Mouse (Mus musculus): ENCODE data around the gene Phldb3.

The Phldb3 gene

GRCm38 (mm10) chr7:24587330-24588105 is 23.0 kb upstream of the Phldb3 start, which contains the start of the genes Ethe1 and Zfp575:
Gene Ethe1 (plus strand): TSS chr7:24587543.
Gene Zfp575 (minus strand): TSS chr7:24587641.
- POLR2A ChIA-PET = interaction anchor here in 3 of 4 experiments (0.5 to 0.7 kb wide), 4 partner anchors 11 to 188 kb away, joined by 3 to 4 read pairs (median 3); partner anchors contain the start of gene Smg9 (in 1 of the 3)
- CTCF ChIA-PET = interaction anchor here in 3 of 4 experiments (0.6 to 3.7 kb wide), 10 partner anchors 12 to 384 kb away, joined by 3 to 21 read pairs (median 3); no protein-coding TSS in a partner anchor

- POLR2A ChIA-PET = no interaction called here
- CTCF ChIA-PET = interaction anchor here in 2 of 4 experiments (0.5 to 3.7 kb wide), 4 partner anchors 13 to 115 kb away, joined by 5 to 21 read pairs (median 6); no protein-coding TSS in a partner anchor
These were observed 22.2 kb upstream of the Phldb3 start for GRCm38 (mm10) chr7:24588336-24588735.

- CTCF ChIA-PET = interaction anchor here in 3 of 4 experiments (0.5 to 1.6 kb wide), 3 partner anchors 9 to 84 kb away, joined by 3 to 5 read pairs (median 3); no protein-coding TSS in a partner anchor
- POLR2A ChIA-PET = no interaction called here
These were observed 18.8 kb upstream of the Phldb3 start for GRCm38 (mm10) chr7:24591735-24592134.

- CTCF ChIA-PET = interaction anchor here in 3 of 4 experiments (0.5 to 1.6 kb wide), 3 partner anchors 9 to 84 kb away, joined by 3 to 5 read pairs (median 3); no protein-coding TSS in a partner anchor
- POLR2A ChIA-PET = no interaction called here
These were observed 18.4 kb upstream of the Phldb3 start for GRCm38 (mm10) chr7:24592163-24592562.

GRCm38 (mm10) chr7:24592781-24593180 is 17.8 kb upstream of the Phldb3 start:
- ChIA-PET CTCF (interaction anchor here in 1 of 4 experiments (0.6 kb wide), 1 partner anchor 16 kb away, joined by 3 read pairs; no protein-coding TSS in a partner anchor), POLR2A (no interaction called here)

- ChIA-PET CTCF (interaction anchor here in 3 of 4 experiments (0.6 to 2.3 kb wide), 11 partner anchors 8 to 69 kb away, joined by 3 to 6 read pairs (median 3); partner anchors contain the start of gene Phldb3 (in 1 of the 3)), POLR2A (interaction anchor here (0.5 to 1.6 kb wide), 11 partner anchors 8 to 194 kb away, joined by 3 to 5 read pairs (median 4); partner anchors contain the start of genes Smg9 (in 1 of the 4) and Zfp428 (in 1 of the 4))
These were observed 16.8 kb upstream of the Phldb3 start for GRCm38 (mm10) chr7:24593621-24594308.

- POLR2A ChIA-PET = interaction anchor here (0.5 to 1.6 kb wide), 13 partner anchors 8 to 195 kb away, joined by 3 to 5 read pairs (median 4); partner anchors contain the start of genes Smg9 (in 1 of the 4) and Zfp428 (in 1 of the 4)
- CTCF ChIA-PET = interaction anchor here (0.6 to 2.3 kb wide), 12 partner anchors 9 to 68 kb away, joined by 3 to 8 read pairs (median 4); partner anchors contain the start of gene Phldb3 (in 1 of the 4)
These were observed 16.2 kb upstream of the Phldb3 start for GRCm38 (mm10) chr7:24594309-24594803.

- ChIA-PET CTCF (interaction anchor here in 2 of 4 experiments (1.1 to 2.3 kb wide), 2 partner anchors 31 to 40 kb away, joined by 6 to 8 read pairs; no protein-coding TSS in a partner anchor), POLR2A (interaction anchor here in 3 of 4 experiments (0.7 to 1.6 kb wide), 5 partner anchors 10 to 24 kb away, joined by 3 to 4 read pairs (median 4); no protein-coding TSS in a partner anchor)
These were observed 15.1 kb upstream of the Phldb3 start for GRCm38 (mm10) chr7:24595464-24595863.

- CTCF ChIA-PET = interaction anchor here (0.6 to 4.4 kb wide), 17 partner anchors 9 to 386 kb away, joined by 3 to 84 read pairs (median 4); partner anchors contain the start of gene Lypd3 (in 1 of the 4)
- POLR2A ChIA-PET = interaction anchor here in 1 of 4 experiments (0.9 kb wide), 1 partner anchor 11 kb away, joined by 4 read pairs; the partner anchor contains the start of genes Ethe1 and Zfp575
These were observed 12.4 kb upstream of the Phldb3 start for GRCm38 (mm10) chr7:24598121-24598520.

- CTCF ChIA-PET = interaction anchor here (0.5 to 4.4 kb wide), 65 partner anchors 11 to 1068 kb away, joined by 3 to 84 read pairs (median 4); partner anchors contain the start of genes Phldb3 (in 3 of the 4), Lypd3 (in 2 of the 4), Rabac1 (in 2 of the 4) and Cadm4 (in 1 of the 4)
These were observed 11.1 kb upstream of the Phldb3 start for GRCm38 (mm10) chr7:24599211-24600067.

GRCm38 (mm10) chr7:24600941-24601597 is 9.5 kb upstream of the Phldb3 start:
- POLR2A ChIA-PET = interaction anchor here in 3 of 4 experiments (0.6 to 1.7 kb wide), 22 partner anchors 8 to 301 kb away, joined by 3 to 8 read pairs (median 4); partner anchors contain the start of genes Zfp428 (in 2 of the 3), Cadm4 (in 1 of the 3), Irgq (in 1 of the 3) and Phldb3 (in 1 of the 3)
- CTCF ChIA-PET = interaction anchor here (0.5 to 4.4 kb wide), 151 partner anchors 9 to 493 kb away, joined by 3 to 84 read pairs (median 5); partner anchors contain the start of genes Phldb3 (in 4 of the 4), Ethe1 (in 3 of the 4), Zfp575 (in 3 of the 4) and Lypd3 (in 2 of the 4)

More at GRCm38 (mm10) chr7:24599211-24600067, 11.1 kb upstream of the Phldb3 start:
- POLR2A ChIA-PET = interaction anchor here (0.6 to 1.1 kb wide), 8 partner anchors 11 to 247 kb away, joined by 3 to 5 read pairs (median 3); partner anchors contain the start of genes Irgq (in 1 of the 4) and Phldb3 (in 1 of the 4)

- ChIA-PET CTCF (no interaction called here), POLR2A (interaction anchor here in 1 of 4 experiments (1.0 to 2.0 kb wide), 2 partner anchors 11 to 73 kb away, joined by 4 read pairs; no protein-coding TSS in a partner anchor)
These were observed 5.0 kb upstream of the Phldb3 start for GRCm38 (mm10) chr7:24605561-24605960.

GRCm38 (mm10) chr7:24606046-24606445 is 4.5 kb upstream of the Phldb3 start:
- ChIA-PET POLR2A (interaction anchor here in 2 of 4 experiments (0.6 to 2.0 kb wide), 2 partner anchors 12 to 13 kb away, joined by 3 to 4 read pairs; no protein-coding TSS in a partner anchor), CTCF (interaction anchor here in 1 of 4 experiments (0.6 to 0.7 kb wide), 5 partner anchors 46 to 724 kb away, joined by 3 to 7 read pairs (median 5); no protein-coding TSS in a partner anchor)

- POLR2A ChIA-PET = interaction anchor here in 1 of 4 experiments (0.6 kb wide), 1 partner anchor 43 kb away, joined by 3 read pairs; no protein-coding TSS in a partner anchor
- CTCF ChIA-PET = no interaction called here
These were observed 2.5 kb upstream of the Phldb3 start for GRCm38 (mm10) chr7:24608017-24608416.

- POLR2A ChIA-PET = interaction anchor here in 1 of 4 experiments (0.6 kb wide), 1 partner anchor 44 kb away, joined by 3 read pairs; no protein-coding TSS in a partner anchor
- CTCF ChIA-PET = no interaction called here
These were observed 2.0 kb upstream of the Phldb3 start for GRCm38 (mm10) chr7:24608561-24608960.

All from embryonic stem cell, embryonic (primary cell).